Mouse (Mus musculus) stomach, postnatal 0 days (tissue): ENCODE results near the gene Gm7030.
"Not testable (repeated sequence)": the region's sequence is repeated elsewhere in the genome, so short reads cannot be mapped to it uniquely, and the experiment has no call there.

ENCODE experiments used
- CTCF ChIP-seq: IDR thresholded peaks from 2 replicates; pipeline ENCODE4 v1.5.1; 2016; ENCODE audit warnings: antibody characterized with exemption, low read depth, mild to moderate bottlenecking, moderate library complexity
- EP300 ChIP-seq: optimal IDR thresholded peaks from 2 replicates; pipeline ENCODE3; 2016; ENCODE audit warnings: antibody characterized with exemption

GRCm38 (mm10) chr17:36166901-36167300 is 37.7 kb upstream of the Gm7030 start:
- TF ChIP-seq EP300, CTCF: not testable (repeated sequence)
